Mouse (Mus musculus): ENCODE data around the gene Rcan2.

Rcan2 gene

DNA sequence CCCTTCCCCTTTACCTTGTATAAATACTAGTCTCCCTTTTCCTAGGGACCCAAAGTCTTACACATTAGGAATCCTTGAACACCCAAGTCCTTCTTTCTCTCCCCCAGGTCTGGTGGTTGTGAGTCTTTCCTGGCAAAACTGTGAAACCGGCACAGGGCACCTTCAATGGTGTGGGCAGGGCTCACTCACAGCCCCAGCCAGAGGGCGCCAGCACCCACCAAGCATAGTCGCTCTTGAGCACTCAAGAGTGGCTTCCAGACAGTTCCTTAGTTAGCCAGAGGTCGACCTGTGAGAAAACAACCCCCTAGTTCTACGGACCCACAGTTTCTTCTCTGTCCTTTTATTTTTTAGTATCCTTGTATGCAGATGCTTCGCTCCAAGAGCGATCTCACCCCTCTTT is at the start of gene Rcan2:
Gene Rcan2, plus strand, starts transcription at position 275 of the 400 bp plus-strand sequence.
- DNase-seq (ENCODE audit: low spot score) = peak; percentile 17

DNA sequence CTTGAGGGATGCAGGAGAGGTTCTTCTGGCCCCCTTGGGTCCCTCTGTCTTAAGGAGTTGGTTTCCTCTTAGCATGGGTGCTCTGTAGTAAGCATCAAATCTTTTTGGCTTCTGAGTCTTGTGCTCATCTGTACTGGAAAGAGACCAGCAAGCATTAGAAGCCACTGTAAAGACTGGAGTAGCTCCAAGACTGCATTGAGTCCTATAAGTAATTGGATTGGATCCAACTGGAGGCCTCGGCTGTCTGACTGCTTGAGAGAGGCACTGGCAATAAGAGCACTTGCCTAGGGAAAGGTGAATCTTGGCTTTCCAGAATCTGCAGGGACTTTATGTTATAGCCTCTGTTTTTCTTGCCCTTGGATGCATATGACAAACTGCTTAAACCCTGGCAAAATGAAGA is 48.3 kb upstream of the Rcan2 start:
- DNase-seq (ENCODE audit: low spot score) = no peak

DNA sequence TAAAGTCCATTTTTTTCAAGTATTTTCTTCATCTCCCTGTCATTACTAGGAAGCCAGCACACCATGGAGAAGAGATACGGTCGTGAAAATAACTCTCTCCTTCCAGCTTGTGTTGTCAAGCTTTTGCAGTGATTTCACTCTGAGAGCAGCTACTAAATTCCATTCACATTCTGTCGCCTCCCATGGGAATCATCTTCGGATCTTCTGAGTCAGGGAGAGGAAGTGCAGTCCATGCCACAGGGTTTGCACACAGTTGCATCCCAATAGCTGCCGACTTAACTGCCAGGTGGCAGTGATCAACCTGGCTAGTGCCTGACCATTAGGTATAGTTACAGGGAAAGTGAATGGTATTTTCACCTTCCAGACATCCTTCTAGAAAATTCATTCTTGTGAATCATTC is 46.5 kb upstream of the Rcan2 start:
- no peak for DNase-seq (ENCODE audit: low spot score)

DNA sequence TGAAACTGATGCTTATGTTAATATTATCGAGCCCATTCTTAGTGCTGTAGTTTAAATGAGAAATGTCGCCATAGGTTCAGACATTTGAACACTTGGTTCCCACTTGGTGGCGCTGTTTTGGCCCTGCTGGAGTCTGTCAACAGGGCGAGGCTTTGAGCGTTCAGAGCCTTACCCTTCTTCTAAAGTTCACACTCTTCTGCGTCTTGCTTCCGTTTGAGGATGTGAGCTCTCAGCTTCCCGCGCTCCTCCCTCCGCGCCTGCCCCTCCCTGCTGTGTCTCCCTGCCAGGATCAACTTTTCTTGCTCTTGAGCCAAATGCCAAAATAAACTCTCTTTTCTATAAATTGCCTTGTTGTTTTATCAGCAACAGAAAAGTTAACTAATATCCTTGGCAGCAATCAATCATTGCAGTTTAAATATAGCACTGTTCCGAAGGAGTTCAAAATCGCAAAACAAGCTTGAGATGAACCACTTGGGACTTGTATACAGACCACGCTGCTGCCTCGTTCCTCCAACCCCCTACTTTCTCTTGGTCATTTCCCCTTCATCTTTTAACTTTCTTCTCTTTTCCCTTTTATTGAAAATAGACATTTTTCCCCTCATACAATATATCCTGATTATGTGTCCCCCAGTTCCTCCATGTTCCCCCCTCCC is 42.4 kb upstream of the Rcan2 start:
- DNase-seq (ENCODE audit: low spot score) = no peak

DNA sequence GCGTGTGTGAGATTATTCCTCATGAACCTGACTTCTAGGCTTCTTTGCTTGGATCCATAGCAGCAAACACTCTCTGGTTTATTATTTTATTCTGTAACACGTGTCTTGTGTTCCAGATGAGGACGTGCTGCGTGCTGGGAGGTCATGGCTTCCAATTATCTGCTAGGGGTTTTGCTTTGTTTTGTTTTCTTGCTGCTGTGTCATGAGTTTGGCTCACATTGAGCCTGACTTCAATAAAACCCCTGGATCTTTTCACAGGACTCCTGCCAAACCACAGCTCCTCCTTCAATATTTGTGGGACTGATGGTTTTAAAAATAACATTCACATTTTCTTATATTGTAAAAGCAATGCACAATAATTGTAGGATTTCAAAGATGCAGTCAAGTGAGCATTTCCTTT is 16.6 kb upstream of the Rcan2 start:
- DNase-seq (ENCODE audit: low spot score) = no peak

DNA sequence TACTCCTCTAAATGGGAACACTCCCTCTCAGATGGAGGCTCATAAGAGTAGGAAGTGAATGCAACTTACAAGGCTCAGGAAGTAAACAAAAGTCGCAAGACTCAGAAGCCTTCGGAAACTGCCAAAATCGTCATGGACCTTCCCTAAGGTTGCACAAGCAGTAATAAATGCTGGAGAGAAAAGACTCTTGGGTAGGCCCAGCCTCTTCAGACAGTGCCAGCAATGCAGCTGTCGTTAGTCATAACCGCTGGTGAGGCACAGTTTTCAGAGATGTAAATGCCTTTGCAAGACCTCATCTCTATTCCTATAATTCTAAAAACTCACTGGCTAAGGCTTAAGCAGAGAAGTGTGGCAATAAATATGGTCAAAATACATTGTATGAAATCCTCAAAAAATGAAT is 12.9 kb upstream of the Rcan2 start:
- DNase-seq (ENCODE audit: low spot score) = no peak

DNA sequence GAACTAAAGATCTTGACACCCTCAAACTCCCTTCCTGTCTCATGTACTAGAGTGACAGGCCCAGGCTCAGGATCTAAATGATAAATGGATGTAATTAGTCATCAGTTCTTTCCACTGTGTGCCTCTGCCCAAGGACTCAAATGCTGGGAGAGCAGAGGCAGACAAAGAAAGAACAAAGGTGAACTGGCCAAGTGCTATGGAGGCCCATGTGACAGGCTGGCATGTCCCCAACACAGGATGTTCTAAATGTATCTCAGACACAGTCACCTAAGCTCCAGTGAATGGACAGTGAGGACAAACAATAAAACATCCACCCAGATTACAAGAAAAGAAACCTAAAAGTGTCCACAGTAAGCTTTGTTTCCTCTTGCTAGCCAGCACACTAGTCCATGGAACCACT is 11.8 kb upstream of the Rcan2 start:
- DNase-seq (ENCODE audit: low spot score) = no peak

DNA sequence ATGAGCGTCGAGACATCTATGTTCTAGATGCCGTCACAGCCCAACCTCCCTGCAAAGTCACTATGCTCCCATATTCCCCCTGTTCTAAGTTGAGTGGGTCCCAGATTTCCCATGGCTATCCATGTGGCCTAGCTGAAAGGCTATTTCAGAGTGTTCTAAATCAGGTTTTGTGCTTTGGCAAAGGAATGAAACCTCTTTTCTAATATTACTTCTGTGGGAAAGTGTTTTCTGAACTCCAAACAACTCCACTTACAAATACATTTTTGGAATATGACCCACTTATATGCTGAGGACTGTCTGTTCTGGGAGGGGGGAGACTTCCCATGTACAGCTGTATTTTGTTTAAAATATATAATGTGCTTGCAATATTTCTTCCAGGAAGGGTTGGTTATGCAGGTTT is 9.4 kb upstream of the Rcan2 start:
- no peak for DNase-seq (ENCODE audit: low spot score)

DNA sequence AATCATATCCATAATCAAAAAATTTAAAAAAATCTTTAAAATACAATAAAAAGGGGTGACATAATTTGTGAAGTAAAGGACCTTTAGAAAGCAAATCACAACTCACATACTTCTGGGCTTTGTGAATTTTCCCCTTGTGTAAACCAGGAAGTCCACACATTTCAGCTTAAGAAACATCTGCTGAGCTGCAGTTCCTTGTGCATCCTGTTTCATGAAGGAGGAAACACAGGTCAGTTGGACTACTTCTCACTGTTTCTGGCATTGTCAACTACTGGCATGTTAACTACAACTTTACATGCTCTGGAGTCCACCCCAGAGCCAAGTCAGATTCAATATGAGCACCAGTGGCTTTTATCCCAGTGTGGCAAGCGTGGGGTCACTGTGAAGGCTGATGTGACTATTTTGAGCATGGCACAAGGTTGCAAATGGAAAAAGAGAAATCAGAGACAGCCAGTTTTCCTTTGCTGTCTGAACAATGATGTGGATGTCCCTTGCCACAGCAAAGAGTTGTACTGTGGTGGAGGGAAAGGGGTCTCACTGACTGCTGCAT is 6.3 kb upstream of the Rcan2 start:
- no peak for DNase-seq (ENCODE audit: low spot score)

DNA sequence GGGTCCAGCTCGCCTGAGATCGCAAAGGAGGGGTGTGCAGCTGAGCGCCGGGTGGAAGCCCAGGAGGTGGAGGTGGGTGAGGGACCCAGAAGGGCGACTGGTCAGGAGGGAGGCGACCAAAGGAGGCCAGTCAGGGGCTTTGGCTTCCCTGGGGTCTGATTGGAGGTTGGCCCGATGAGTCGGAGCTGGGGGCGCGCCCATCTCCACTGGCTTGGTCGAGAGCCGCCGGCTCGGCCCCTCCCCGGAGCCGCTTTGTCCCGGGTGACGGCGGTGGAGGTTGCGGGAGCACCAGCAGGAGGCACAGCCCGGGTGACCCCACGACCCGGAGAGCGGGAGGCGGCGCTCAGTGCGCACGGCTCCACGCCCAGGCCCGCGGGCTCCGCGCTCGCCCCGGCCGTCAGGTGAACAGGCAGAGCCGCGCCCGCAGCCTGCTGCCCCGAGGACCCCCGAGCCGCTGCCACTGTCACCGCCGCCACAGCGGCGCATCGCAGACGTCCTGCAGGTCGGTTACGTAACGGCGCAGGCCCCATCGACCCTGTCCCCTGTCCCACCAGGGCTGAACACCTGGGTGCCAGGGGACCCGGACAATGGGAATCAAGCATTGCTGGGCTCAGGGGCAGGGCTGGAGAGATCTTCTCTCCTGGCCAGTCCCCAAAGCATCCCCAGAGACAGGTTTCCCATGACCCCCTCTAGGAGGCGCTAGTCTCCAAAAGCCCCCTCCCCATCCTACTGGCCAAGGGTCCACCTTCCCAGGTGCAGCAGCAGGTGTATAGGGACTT is 633 bp downstream of the Rcan2 start:
- peak; percentile 12 for DNase-seq (ENCODE audit: low spot score)

DNA sequence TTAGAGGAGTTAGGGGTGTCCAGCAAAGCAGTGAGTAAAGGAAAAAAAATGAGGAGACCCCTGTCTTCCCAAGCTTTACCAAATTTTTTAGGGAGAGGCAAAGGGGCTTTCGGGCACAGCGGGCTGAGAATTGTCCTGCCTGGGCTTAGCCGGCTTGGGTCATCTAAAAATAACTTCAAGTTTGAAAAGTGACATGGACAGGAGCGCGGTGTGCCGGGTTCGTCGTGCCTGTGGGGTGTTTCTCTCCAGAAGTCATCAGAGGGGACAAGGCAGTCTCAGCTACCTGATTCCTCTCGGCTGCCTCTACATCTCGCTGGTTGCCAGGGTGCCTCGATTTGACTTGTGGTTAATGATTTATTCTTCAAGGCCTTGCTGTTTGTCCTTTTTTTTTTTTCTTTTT is 1.3 kb downstream of the Rcan2 start:
- DNase-seq (ENCODE audit: low spot score) = no peak

DNA sequence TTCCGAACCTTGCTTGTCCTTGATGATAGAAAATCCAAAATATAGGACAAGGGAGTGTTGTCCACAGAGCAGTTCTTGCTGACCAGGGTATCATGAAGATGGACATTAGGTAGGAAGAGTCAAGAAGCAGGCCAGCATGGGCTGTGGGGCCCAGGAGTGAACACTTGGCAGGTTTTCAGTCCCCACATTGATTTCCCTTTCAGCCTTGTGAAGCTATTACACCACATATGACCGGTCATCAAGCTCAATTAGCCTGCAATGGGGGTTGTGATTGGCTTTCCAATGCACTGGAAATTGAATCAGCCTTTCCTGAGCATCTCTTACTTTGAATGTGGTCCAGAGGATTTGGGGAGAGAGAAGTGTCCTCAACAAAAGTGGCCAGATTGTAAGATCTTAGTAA is 2.0 kb downstream of the Rcan2 start:
- DNase-seq (ENCODE audit: low spot score) = no peak

DNA sequence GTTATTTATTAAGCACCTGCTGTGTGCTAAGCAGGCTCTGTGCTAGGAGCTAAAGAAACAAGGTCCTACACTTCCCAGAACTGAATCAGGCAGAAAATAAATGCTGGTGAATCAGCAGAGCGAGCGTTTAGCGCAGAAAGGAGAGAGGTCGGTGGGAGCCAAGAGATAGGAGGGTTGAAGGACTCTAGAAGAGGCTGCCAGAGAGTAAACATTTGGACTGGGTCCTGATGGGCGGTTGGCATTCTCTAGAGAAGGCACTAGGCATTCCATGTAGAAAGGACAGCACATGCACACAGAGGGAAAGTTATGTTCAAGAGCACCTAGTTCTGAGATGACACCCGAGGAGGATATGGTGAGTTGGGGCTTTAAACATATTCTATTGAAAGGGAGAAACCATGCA is 2.6 kb downstream of the Rcan2 start:
- DNase-seq (ENCODE audit: low spot score) = no peak

DNA sequence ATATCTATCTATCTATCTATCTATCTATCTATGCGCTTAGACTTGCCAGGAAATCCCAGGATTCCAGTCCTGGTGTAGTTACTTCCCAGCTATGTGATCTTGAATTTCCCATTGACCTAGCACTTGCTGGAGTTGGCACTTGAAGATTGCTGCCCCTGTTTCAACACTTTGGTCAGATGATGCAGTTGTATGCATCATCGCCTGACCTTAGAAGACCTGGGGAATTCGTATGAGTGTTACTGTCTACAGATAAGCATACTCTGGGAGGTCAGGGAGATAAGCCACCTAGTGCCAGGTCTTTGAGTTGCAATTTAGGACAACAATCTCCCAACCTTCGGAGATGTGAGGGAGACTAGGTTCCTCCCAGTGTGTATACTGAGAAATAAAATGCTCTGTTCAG is 5.7 kb downstream of the Rcan2 start:
- no peak for DNase-seq (ENCODE audit: low spot score)

DNA sequence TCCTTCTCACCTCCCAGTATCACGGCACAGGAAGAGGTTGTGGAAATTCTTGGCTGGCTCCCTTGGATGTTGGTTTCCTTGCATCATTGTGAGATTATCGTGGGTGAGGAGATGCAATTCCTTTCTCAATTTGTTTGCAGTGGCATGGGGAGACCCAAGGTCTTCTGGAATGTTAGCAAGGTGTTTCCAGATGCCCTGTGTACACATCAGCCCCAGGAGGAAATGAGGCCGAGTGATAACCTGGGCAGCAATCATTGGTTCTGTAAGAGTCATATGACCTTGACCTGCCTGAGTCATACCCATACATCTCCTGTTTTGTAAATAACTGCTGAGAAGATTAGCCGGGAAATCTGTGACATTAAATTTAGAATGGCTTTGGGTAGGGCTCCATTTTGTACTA is 10.3 kb downstream of the Rcan2 start:
- DNase-seq (ENCODE audit: low spot score) = no peak

DNA sequence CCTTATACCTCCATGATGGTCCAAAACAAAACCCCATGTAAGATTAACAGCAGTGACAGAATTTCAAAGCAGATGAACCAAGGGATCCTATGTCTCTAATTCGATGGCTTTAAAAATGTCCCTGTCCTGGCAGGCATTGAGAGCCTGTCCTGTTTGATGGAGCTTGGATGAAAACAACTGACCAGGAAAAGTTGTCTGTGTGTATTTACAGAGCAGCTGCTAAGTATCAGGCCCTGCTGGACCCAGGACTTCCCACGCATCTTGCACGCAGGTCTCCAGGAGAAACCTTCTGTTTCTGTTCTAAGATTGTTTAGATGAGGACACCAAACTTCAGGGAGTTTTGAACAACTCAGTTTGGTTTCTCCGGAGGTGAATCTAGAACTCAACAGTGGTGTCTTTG is 14.2 kb downstream of the Rcan2 start:
- no peak for DNase-seq (ENCODE audit: low spot score)

DNA sequence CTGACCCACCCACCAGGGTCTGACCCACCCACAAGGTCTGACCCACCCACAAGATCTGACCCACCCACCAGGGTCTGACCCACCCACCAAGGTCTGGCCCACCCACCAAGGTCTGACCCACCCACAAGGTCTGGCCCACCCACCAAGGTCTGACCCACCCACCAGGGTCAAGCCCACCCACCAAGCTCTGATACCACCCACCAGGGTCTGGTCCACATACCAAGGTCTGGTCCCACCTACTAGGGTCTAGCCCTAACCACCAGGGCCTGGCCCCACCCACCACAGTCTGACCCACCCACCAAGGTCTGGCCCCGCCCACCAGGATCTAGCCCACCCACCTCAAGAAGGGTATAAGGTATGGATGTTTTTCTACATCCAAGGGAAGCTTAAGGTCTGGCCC is 15.3 kb downstream of the Rcan2 start:
- no peak for DNase-seq (ENCODE audit: low spot score)

DNA sequence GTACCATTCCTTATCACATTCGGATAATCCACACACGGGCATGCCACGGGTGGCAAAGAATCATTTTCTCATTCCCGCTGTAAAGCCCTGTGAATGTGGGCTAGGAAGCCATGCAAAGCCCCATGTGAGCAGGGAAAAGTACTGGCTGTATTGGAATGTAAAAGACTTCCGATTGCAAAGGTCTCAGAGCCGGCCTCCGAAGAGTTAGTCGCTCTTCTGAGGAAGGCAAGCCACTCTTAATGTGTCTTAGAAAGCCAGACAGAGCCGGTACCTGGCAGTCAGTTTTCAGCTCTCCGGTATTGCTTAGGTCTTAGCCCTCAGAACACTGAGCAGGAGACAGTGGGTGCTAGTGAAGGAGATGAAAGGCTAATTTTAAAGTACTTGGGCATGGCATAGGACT is 16.0 kb downstream of the Rcan2 start:
- no peak for DNase-seq (ENCODE audit: low spot score)

DNA sequence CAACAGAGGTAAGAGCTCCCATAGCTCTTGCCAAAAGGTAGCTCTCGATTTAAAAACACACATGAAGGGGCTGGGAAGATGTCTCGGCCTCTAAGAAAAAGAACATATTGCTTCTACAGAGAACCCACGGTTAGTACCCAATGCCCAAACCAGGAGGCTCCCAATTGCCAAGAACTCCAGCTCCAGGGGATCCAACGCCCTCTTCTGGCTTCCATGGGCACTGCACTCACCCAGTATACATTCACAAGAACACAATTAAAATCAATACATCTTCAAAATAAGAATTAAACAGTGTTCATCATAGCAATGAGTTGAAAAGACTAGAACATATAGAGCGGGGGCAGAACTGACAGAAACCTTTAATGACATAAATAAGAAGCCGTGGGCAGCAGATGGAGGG is 17.2 kb downstream of the Rcan2 start:
- DNase-seq (ENCODE audit: low spot score) = no peak

DNA sequence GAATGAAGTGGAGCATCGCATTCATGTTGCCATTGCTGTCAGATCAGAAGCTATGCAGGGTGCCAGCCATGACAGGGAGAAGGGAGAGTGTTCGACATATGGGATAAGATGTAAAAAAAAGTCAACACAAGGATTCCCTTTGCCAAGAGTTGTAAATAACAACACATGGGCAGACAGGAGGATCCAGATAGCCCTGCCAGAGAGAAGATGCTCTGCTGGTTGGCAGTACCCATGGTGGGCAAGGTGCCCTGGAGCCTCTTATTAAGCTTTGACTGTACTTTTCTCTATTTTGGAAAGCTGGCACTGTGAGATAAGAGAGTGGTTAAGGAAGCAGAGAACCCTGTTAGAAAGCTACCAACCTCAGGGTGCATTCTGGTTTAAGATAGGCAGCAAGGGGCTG is 19.8 kb downstream of the Rcan2 start:
- no peak for DNase-seq (ENCODE audit: low spot score)

DNA sequence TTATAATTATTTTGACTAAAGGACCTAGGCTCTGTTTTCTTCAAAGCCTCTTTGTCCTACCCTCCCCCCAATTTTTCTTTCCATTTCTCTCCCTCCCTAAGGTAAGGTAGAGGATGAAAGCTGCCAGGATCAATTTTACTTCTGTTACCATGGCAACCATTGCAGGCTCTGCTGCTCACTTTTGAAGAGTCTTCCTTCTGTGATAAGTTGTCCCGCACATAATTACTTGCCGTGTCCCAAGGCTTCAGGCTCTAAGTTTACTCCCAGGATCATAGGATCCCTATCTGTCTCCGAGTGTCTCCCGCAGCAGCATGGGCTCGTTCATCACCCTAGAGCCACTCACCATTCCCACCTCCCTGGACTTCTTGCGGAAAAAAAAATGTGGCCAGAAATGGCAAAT is 21.1 kb downstream of the Rcan2 start:
- DNase-seq (ENCODE audit: low spot score) = no peak

DNA sequence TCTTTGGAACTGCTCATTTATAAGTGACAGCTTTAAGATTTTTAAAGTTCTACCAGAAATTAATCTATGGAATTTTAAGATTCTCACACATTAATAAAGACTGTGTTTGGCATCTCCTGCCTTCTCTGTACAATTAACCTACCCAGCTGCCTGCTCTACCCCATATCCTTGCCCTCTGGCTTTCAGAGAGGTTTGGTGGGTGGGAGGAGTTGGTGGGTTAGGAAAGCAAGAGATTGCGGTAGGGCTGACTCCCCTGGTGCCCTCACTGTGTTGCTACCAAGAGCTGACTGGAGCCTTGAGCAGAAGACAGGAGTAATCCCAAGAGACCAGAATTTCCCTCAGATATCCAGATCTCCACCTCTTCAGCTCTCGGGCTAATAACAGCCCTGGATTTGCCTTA is 21.5 kb downstream of the Rcan2 start:
- DNase-seq (ENCODE audit: low spot score) = no peak

DNA sequence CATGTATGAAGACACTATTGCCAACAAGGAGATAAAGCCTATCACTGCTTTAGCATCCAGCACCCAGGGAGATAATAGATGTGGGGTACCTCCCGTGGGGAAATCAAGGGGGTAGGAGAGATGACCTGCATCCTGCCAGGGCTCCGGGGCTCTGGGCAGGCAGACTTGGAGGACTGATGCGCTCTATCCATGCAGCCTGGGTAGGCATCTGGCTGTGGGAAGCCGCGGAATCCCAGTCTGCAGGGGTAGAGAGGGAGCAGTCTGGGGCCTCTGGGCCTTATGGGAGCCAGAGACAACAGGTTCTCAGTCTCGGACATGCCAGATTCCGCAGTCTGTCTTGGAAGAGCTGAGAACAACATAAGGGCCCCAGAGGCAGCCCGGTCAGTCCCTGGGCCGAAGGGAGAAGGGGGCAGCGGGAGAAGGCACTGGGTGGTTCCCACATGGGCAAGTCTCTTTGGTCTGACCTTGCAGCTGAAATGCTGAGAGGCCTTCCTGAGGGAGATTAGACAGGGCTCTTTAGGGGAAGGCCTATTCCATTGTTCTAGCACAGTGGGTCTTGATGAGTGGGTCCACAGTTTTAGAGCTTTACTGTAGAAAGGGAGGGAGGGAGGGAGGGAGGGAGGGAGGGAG is 23.7 kb downstream of the Rcan2 start:
- no peak for DNase-seq (ENCODE audit: low spot score)
